Mouse (Mus musculus) midbrain, embryonic 10.5 days (tissue): ENCODE data around the gene Kcnn1. TPM values are rescaled to one million over a fixed set of nuclear protein-coding genes. Genes with fewer than 3 reads are reported as not detected.

Source experiments
- DNase-seq: peaks from one replicate; pipeline ENCODE4 v3.0.0-alpha.2; 2017; ENCODE audit warnings: low spot score
- H3K27ac ChIP-seq: fragments of 300-500 bp; sonication (generic); replicated peaks from 2 replicates; pipeline ENCODE4 v1.5.1; 2016; ENCODE audit warnings: mild to moderate bottlenecking
- H3K27me3 ChIP-seq: fragments of 300-500 bp; sonication (generic); 2 replicates; pipeline ENCODE4 v1.6.1; 2016; ENCODE audit warnings: low read depth, mild to moderate bottlenecking; ENCODE audit not compliant: poor library complexity, severe bottlenecking
- H3K36me3 ChIP-seq: fragments of 300-500 bp; sonication (generic); 2 replicates; pipeline ENCODE4 v1.6.1; 2016; ENCODE audit warnings: mild to moderate bottlenecking, moderate library complexity
- H3K4me1 ChIP-seq: fragments of 300-500 bp; sonication (generic); 2 replicates; pipeline ENCODE4 v1.6.1; 2016
- H3K4me3 ChIP-seq: fragments of 300-500 bp; sonication (generic); 2 replicates; pipeline ENCODE4 v1.5.1; 2016; ENCODE audit warnings: mild to moderate bottlenecking, moderate library complexity
- H3K9me3 ChIP-seq: fragments of 300-500 bp; sonication (generic); replicated peaks from 2 replicates; pipeline ENCODE4 v1.6.1; 2016; ENCODE audit warnings: mild to moderate bottlenecking
- WGBS: fragments of 180-500 bp; shearing (Covaris S2); methylation state at CpG from one replicate; pipeline ENCODE4 v1.1.7; 2016; 5-methylcytosine and 5-hydroxymethylcytosine counted together
- polyA plus RNA-seq: library from polyadenylated mRNA; unstranded; fragments of >200 nt; fragmentation: Nextera tagmentation; extraction: Ambion mirVana; gene quantifications from 2 replicates; pipeline ENCODE4 v1.2.1, GENCODE M21; 2016

The Kcnn1 gene
- polyA plus RNA-seq: 9.1 and 13.4 TPM in 2 replicates

DNA sequence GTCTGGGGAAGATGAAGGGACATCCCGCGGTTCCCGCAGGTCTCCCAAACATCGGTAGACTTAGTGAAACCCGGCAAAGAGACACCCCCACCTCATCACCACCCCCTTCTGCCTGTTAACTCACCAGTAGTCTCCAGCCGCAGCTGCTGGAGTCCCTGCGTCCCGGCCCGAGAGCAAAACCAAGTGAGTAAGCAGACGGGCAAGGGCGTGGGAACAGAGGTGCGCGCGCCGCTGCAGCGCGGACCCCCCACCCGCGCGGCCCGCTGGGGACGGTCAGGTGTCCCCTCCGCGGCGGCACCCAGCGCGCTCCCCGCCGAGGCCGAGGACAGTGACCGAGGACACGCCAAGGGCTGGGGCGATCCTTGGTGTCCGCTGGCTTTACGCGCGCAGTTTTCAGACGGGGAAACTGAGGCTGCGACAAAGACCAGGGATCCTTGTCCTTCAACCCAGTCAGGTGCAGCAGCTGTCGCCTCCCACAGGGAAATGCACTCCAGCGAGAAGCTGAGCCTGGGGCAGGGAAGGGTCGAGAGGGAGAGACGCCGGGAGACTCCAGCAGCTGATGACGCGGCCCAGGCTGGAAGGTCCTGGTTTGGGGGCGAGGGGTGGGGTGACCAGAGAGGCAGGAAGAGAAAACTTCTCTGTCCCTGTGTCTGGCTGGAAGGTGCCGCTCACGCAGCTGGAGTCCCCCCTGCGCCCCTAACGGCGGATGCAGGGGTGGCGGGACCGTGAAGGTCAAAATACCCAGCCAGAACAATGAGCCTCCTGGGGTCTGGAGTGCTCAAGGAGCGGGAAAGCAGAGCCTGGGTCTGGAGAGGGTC, at the start of gene Kcnn1:
Gene Kcnn1, minus strand, starts transcription at position 435 of the 818 bp plus-strand sequence.
- peak; percentile 76 for DNase-seq
- Histone ChIP-seq H3K9me3 (no peaks in the 10 kb centered on the region), H3K4me3 (peak within 1 kb of the TSS; percentile 66), H3K27me3 (peaks cover 34% of the 10 kb centered on the region), H3K36me3 (peaks cover 7% of the 10 kb centered on the region), H3K27ac (peak within 1 kb of the TSS; percentile 98), H3K4me1 (peaks cover 74% of the 10 kb centered on the region)
- under 1% methylated on average over 55 of the region's 55 CpGs for WGBS

DNA sequence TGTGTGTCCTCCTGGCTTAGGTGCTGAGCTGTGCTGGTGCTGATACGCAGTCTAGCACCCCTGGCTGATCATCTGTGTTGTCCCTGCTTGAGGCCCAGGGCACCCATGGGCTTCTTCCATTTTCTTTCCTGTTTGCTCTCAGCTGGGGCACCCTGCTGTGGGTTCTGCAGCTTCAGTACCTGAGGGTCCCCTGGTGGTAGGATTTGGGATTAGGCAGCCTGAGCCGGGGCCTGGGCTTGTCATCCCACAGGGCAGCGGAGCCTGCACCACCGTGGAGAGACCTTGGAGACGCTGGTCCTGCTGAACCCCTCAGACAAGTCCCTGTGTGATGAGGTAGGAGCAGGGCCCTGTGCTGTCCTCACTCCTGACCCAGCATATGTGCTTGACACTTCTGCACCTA, 48.5 kb upstream of the Kcnn1 start:
- H3K4me1 ChIP-seq: peaks cover 6% of the 10 kb centered on the region
- WGBS: 77% methylated on average over 5 of the region's 5 CpGs
- DNase-seq: no peak
- H3K27ac ChIP-seq: no peak overlapping the region
- peaks cover 76% of the 10 kb centered on the region for H3K36me3 ChIP-seq
- no peaks in the 10 kb centered on the region for H3K27me3 ChIP-seq
- H3K4me3 ChIP-seq: no peak overlapping the region
- no peaks in the 10 kb centered on the region for H3K9me3 ChIP-seq

DNA sequence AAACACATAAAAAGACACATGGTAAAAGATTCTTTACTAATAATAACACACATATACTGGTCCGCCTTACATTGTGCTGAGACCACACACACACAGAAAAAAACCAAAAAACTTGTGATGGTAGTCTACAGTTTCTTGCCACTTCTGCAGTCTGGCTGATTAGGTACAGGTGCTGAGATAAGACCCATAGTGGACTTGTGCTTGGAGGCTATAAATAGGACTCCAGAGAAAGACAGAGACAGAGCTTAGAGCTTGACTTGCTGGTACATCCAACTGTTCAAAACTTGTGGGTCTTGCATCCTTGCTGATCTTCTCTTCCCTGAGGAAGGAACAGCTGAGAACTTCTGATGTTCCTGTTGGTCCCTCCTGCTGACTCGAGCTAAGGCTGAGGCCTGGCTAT, 44.5 kb upstream of the Kcnn1 start:
- Histone ChIP-seq H3K9me3 (no peaks in the 10 kb centered on the region), H3K36me3 (peaks cover 35% of the 10 kb centered on the region), H3K4me3 (no peak overlapping the region), H3K4me1 (peaks cover 17% of the 10 kb centered on the region), H3K27ac (no peak overlapping the region), H3K27me3 (peaks cover 11% of the 10 kb centered on the region; the same call in 1 of the 2 replicates)
- WGBS: 91% methylated on average over 2 of the region's 2 CpGs
- DNase-seq: no peak

DNA sequence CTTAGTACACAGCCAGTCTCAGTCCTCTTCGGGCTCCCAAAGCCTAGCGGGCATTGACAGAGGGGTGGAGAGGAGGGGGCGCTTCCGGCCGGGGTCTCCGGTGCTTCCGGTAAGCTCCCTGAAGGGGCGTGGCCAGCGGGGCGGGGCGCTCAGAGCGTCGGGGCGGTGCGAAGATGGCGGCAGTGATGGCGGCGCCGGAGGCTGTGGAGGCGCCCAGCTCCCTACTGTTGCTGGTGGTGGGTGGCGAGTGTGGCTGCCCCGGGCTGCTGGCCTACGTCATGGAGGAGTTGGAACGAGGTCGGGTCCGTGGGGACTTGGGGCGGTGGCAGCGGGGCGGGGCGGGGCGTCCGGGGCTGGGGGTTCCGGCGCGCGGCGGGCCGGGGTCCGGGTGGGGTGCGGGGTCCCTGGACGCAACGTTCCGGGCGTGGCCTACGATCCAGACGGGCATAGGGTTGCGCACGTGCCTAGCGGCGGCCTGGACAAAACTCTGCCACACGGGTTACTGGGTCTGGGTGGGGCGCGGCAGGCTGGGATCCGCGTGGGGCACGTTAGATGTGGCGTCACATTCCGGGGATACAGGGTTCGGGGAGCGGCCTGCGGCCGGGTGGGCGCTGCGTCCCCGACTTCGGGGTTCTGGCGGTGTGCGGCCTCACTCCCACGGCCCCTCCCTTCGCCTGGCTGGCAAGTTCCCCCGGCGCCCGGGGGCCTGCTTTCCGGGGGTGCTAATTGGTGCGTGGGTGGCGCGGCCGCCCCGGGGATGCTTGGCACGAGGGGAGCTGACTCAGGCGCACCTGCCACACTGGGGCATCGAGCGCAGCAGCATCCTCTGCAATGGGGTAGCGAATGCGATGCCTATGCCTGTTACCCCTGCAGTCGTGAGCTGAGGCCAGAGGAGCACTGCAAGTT, 43.0 kb upstream of the Kcnn1 start, which contains the start of gene Map1s:
Gene Map1s, plus strand, starts transcription at position 102 of the 906 bp plus-strand sequence.
- peak; percentile 93 for DNase-seq
- under 1% methylated on average over 85 of the region's 86 CpGs for WGBS
- H3K36me3 ChIP-seq: peaks cover 21% of the 10 kb centered on the region
- peaks cover 17% of the 10 kb centered on the region for H3K4me1 ChIP-seq
- peak within 1 kb of the TSS; percentile 97 for H3K27ac ChIP-seq
- peak within 1 kb of the TSS; percentile 96 for H3K4me3 ChIP-seq
- no peaks in the 10 kb centered on the region for H3K9me3 ChIP-seq
- peaks cover 16% of the 10 kb centered on the region; the same call in 1 of the 2 replicates for H3K27me3 ChIP-seq

DNA sequence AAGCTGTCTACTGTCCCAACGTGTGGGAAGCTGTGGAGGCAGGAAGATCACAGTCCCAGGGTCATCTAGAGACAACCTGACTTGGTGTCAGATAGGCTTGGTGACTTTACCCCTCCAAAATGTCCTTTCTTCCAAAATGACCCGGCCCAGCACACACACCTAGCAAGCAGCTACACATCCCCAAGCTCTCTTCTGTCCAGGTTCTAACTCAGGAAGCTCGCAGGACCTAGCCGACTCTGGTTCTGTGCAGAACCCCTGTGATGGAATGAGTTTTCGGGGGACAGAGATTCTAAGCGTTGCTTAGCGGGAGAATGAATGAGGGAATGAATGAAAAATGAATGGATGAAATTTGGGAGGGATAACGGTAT, 42.4 kb upstream of the Kcnn1 start:
- DNase-seq: no peak
- Histone ChIP-seq H3K9me3 (no peaks in the 10 kb centered on the region), H3K4me3 (peak overlapping the region; percentile 96), H3K27ac (peak overlapping the region; percentile 97), H3K36me3 (peaks cover 14% of the 10 kb centered on the region), H3K27me3 (peaks cover 16% of the 10 kb centered on the region; the same call in 1 of the 2 replicates), H3K4me1 (peaks cover 17% of the 10 kb centered on the region)
- WGBS: 21% methylated on average over 8 of the region's 8 CpGs

DNA sequence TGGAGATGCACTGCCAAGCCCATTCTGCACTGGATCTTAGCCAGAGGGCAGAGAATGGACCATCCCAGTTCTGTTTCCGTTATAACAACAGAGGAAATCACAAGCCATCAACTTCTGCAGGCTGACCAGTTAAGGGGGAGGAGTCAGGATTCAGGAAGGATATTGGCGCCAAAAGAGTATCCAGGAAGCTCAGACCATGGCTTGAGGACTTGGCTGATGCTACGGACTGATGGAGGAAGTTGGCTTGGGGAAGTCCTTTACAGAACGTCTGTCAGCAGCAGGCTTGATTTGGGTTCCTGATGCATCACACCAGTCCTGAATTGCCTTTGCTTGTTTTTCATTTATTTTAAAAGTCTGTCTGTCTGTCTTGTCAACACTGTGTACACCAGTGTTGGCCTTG, 41.5 kb upstream of the Kcnn1 start:
- Histone ChIP-seq H3K27ac (no peak overlapping the region), H3K27me3 (peaks cover 16% of the 10 kb centered on the region; the same call in 1 of the 2 replicates), H3K4me1 (peaks cover 17% of the 10 kb centered on the region), H3K4me3 (0 out of 2 replicates have a peak overlapping the region, but pooled peaks have one; percentile 96), H3K36me3 (peaks cover 11% of the 10 kb centered on the region), H3K9me3 (no peaks in the 10 kb centered on the region)
- 67% methylated on average over 4 of the region's 4 CpGs for WGBS
- no peak for DNase-seq

DNA sequence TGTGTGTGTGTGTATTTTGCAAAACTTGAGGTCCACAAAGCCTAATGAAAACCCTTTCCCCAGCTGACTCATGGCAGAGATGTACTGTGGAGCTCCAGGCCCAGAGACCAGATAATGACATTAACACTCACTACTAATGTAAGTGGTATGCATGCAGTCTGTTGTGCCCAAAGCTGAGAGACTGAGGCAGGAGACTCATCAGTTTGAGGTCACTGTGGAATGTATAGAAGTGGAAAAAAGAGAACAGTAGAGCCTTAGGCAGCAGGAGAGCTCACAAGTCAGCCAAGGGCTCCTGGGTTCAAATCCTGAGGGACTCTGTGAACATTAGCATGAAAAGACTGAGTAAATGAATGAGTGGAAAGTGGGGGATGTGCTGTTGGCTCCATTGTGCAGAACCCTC, 40.5 kb upstream of the Kcnn1 start:
- H3K4me3 ChIP-seq: no peak overlapping the region
- 0 out of 2 replicates have a peak, but pooled peaks cover 4% of the 10 kb centered on the region for H3K36me3 ChIP-seq
- no peak overlapping the region for H3K27ac ChIP-seq
- H3K27me3 ChIP-seq: peaks cover 16% of the 10 kb centered on the region; the same call in 1 of the 2 replicates
- H3K4me1 ChIP-seq: peaks cover 19% of the 10 kb centered on the region
- H3K9me3 ChIP-seq: no peaks in the 10 kb centered on the region
- no peak for DNase-seq

DNA sequence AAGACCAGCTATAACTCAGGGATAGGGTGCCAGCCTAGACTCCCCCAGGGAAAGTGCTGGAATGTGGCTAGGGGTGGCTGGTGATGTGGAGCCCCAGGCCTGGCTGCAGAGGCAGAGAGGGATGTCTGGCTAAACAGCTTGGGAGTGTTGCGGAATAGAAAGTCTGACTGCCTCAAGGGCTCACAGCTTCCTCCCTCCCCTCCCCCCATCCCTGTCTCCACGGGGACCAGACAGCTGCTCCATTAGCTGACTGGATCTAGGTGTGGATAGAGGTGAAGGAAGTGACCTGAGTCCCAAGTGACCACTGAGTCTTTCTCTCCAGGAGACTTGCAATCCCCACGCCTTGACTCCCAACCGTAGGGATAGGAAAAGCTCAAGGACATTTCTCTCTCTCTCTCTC, 40.1 kb upstream of the Kcnn1 start:
- Histone ChIP-seq H3K27me3 (peaks cover 16% of the 10 kb centered on the region; the same call in 1 of the 2 replicates), H3K4me3 (no peak overlapping the region), H3K4me1 (peaks cover 24% of the 10 kb centered on the region), H3K36me3 (0 out of 2 replicates have a peak, but pooled peaks cover 4% of the 10 kb centered on the region), H3K27ac (no peak overlapping the region), H3K9me3 (no peaks in the 10 kb centered on the region)
- DNase-seq: no peak
- 56% methylated on average over 4 of the region's 4 CpGs for WGBS

DNA sequence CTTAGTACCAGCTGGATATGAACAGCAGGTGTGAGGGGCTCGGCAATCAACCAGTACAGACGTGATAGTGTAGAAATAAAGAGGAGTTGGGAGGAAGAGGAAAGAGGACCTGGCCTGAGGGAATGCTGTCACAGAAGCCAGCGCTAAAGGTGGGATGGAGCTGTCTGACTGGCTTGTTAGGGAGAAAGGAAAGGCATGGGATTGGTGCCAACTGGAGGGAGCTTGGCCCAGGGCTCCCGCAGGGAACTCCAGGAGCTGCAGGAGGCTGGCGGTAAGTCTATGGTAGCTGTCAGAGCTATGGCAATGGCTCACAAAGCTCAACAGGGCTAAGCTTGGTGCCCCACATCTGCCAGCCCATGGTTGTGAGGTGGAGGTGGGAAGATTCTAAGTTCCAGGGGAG, 39.2 kb upstream of the Kcnn1 start:
- H3K27me3 ChIP-seq: peaks cover 16% of the 10 kb centered on the region; the same call in 1 of the 2 replicates
- no peaks in the 10 kb centered on the region for H3K36me3 ChIP-seq
- DNase-seq: no peak
- 43% methylated on average over 5 of the region's 5 CpGs for WGBS
- peaks cover 24% of the 10 kb centered on the region for H3K4me1 ChIP-seq
- H3K27ac ChIP-seq: no peak overlapping the region
- H3K9me3 ChIP-seq: no peaks in the 10 kb centered on the region
- H3K4me3 ChIP-seq: no peak overlapping the region

DNA sequence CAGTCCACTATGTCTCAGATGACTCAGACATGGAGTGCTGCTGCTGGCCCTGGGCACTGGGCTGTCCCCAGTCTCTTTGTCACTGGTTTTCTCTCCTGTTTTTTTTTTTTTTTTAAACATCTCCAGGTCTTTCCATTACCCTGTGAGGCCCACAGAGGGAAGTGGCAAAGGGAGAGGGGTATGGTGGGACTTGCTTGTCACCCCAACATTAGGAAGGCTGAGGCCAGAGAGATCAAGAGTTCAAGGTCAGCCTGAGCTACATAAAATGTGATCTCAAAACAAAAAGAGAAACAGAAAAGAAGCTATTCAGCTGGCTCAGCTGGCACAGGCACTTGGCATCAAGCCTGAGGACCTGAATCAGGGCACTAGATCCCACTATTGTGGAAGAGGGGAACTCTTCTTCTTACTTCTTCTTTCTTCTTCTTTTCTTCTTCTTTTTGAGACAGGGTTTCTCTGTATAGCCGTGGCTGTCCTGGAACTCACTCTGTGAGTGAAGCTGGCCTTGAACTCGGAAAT, 37.9 kb upstream of the Kcnn1 start:
- H3K4me1 ChIP-seq: peaks cover 20% of the 10 kb centered on the region
- no peak for DNase-seq
- 83% methylated on average over 2 of the region's 2 CpGs for WGBS
- H3K9me3 ChIP-seq: no peaks in the 10 kb centered on the region
- no peak overlapping the region for H3K4me3 ChIP-seq
- no peak overlapping the region for H3K27ac ChIP-seq
- H3K27me3 ChIP-seq: peaks cover 16% of the 10 kb centered on the region; the same call in 1 of the 2 replicates
- H3K36me3 ChIP-seq: peaks cover 5% of the 10 kb centered on the region

DNA sequence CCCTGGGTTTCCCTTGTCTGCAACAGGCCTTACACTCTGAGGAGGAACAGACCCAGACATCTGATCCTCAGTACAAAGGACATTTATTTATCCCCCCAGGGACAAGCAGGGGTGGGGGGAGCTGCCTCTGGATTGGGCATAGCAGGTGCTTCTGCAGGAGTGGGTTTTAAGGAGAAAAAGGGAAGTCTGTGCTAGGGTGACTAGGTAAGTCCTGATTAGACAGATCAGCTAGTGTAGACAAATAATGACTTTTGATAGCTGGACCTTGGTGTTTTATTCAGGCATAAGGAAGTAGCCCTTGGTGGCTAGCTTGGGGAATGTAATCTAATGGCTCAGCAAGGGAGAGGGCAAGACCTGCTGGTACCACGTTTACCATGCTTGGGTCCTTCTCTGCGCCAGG, 36.2 kb upstream of the Kcnn1 start:
- peaks cover 23% of the 10 kb centered on the region for H3K4me1 ChIP-seq
- no peak overlapping the region for H3K27ac ChIP-seq
- peaks cover 26% of the 10 kb centered on the region for H3K27me3 ChIP-seq
- WGBS: 88% methylated on average over 2 of the region's 2 CpGs
- DNase-seq: no peak
- H3K4me3 ChIP-seq: no peak overlapping the region
- peaks cover 22% of the 10 kb centered on the region for H3K36me3 ChIP-seq
- H3K9me3 ChIP-seq: no peaks in the 10 kb centered on the region

DNA sequence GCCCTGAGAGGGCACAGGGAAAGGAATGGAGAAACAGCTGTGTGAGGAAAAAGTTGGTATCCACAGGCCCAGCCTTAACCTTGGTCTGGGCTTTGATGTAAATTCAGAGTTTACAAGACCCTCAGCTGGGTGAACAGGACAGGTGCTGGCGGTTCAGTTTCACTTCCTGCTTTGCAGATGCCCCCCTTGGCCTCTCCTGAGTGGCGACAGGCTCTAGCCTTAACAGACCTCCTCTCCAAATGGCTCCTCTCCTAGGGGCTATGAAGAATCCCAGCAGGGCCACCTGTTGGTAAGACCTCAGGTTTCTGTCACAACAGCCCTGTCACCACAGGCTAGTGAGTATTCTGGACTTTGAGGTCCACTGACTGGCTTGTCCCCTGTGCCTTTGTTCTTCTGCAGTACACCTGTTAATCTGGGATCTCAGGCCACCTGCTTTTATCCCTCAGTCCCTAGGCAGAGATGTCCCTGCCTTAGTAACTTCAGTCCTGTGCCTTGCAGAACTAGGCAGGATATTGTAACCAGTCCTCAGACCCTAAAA, 35.7 kb upstream of the Kcnn1 start:
- DNase-seq: no peak
- peaks cover 23% of the 10 kb centered on the region for H3K4me1 ChIP-seq
- peaks cover 27% of the 10 kb centered on the region for H3K36me3 ChIP-seq
- WGBS: 66% methylated on average over 2 of the region's 2 CpGs
- H3K4me3 ChIP-seq: peak overlapping the region; percentile 86
- no peaks in the 10 kb centered on the region for H3K9me3 ChIP-seq
- H3K27ac ChIP-seq: peak overlapping the region; percentile 98
- H3K27me3 ChIP-seq: peaks cover 27% of the 10 kb centered on the region
